Mouse (Mus musculus) liver, embryonic 13.5 days (tissue): ENCODE measurements around the gene Gm12569. TPM values are rescaled to one million over a fixed set of nuclear protein-coding genes. Genes with fewer than 3 reads are reported as not detected.

Source experiments
- ATAC-seq: fragments of 200-750 bp; cut with Nextera tagmentation; 2 replicates; pipeline ENCODE4 v1.8.0; 2017; ENCODE audit warnings: low read depth, mild to moderate bottlenecking, moderate number of reproducible peaks, moderate library complexity
- DNase-seq: peaks from one replicate; pipeline ENCODE4 v3.0.0; 2022
- H3K27ac ChIP-seq: fragments of 300-500 bp; sonication (generic); 2 replicates; pipeline ENCODE4 v1.5.1; 2015; ENCODE audit warnings: moderate library complexity, mild to moderate bottlenecking, inconsistent platforms
- H3K27me3 ChIP-seq: fragments of 300-500 bp; sonication (generic); 2 replicates; pipeline ENCODE4 v1.6.1; 2015; ENCODE audit warnings: mild to moderate bottlenecking, inconsistent platforms
- H3K36me3 ChIP-seq: fragments of 300-500 bp; sonication (generic); 2 replicates; pipeline ENCODE4 v1.6.1; 2015; ENCODE audit warnings: mild to moderate bottlenecking, inconsistent platforms
- H3K4me1 ChIP-seq: fragments of 300-500 bp; sonication (generic); replicated peaks from 2 replicates; pipeline ENCODE4 v1.6.1; 2015; ENCODE audit warnings: inconsistent platforms
- H3K4me2 ChIP-seq: fragments of 300-500 bp; sonication (generic); 2 replicates; pipeline ENCODE4 v1.6.1; 2015; ENCODE audit warnings: inconsistent platforms, mild to moderate bottlenecking, moderate library complexity
- H3K4me3 ChIP-seq: fragments of 300-500 bp; sonication (generic); replicated peaks from 2 replicates; pipeline ENCODE4 v1.5.1; 2015; ENCODE audit warnings: mild to moderate bottlenecking, inconsistent platforms
- H3K9ac ChIP-seq: fragments of 300-500 bp; sonication (generic); 2 replicates; pipeline ENCODE4 v1.6.1; 2015; ENCODE audit warnings: mild to moderate bottlenecking, inconsistent platforms
- H3K9me3 ChIP-seq: fragments of 300-500 bp; sonication (generic); replicated peaks from 2 replicates; pipeline ENCODE4 v1.6.1; 2016; ENCODE audit warnings: inconsistent platforms
- WGBS: fragments of 180-500 bp; shearing (Covaris S2); methylation state at CpG from one replicate; pipeline ENCODE4 v1.1.7; 2015; ENCODE audit not compliant: insufficient replicate concordance; 5-methylcytosine and 5-hydroxymethylcytosine counted together
- polyA plus RNA-seq: library from polyadenylated mRNA; unstranded; fragments of >200 nt; fragmentation: Nextera tagmentation; extraction: Ambion mirVana; gene quantifications from 2 replicates; pipeline ENCODE4 v1.2.1, GENCODE M21; 2015

The Gm12569 gene
- polyA plus RNA-seq, 1 experiment from 2014 or later = not detected

GRCm38 (mm10) chr11:51262342-51263285, 42.3 kb downstream of the Gm12569 start, which contains the start of gene BC049762:
Gene BC049762, minus strand, starts transcription at chr11:51263046.
- peak within 1 kb of the TSS; percentile 95 for H3K27ac ChIP-seq
- DNase-seq = peak; percentile 99
- peaks cover 14% of the 10 kb centered on the region for H3K36me3 ChIP-seq
- 5% methylated on average over 57 of the region's 57 CpGs for WGBS
- H3K4me3 ChIP-seq = peak within 1 kb of the TSS; percentile 98
- H3K4me1 ChIP-seq = peaks cover 42% of the 10 kb centered on the region
- ATAC-seq = peak; percentile 93
- no peaks in the 10 kb centered on the region for H3K9me3 ChIP-seq
- H3K4me2 ChIP-seq = peak within 1 kb of the TSS; percentile 86
- peak within 1 kb of the TSS; percentile 99 for H3K9ac ChIP-seq
- 0 out of 2 replicates have a peak, but pooled peaks cover 6% of the 10 kb centered on the region for H3K27me3 ChIP-seq

GRCm38 (mm10) chr11:51263286-51263831, 43.1 kb downstream of the Gm12569 start:
- H3K9me3 ChIP-seq = no peaks in the 10 kb centered on the region

GRCm38 (mm10) chr11:51264352-51264751, 44.1 kb downstream of the Gm12569 start:
- H3K4me2 ChIP-seq = peak overlapping the region; percentile 86
- peak overlapping the region; percentile 95 for H3K27ac ChIP-seq
- DNase-seq (peak; percentile 42), ATAC-seq (0 out of 2 replicates have a peak, but pooled peaks have one; percentile 24)
- H3K4me1 ChIP-seq = peaks cover 42% of the 10 kb centered on the region
- H3K27me3 ChIP-seq = 0 out of 2 replicates have a peak, but pooled peaks cover 6% of the 10 kb centered on the region
- no peaks in the 10 kb centered on the region for H3K9me3 ChIP-seq
- 4% methylated on average over 6 of the region's 6 CpGs for WGBS
- H3K4me3 ChIP-seq = peak overlapping the region; percentile 98
- H3K36me3 ChIP-seq = peaks cover 23% of the 10 kb centered on the region
- peak overlapping the region; percentile 99 for H3K9ac ChIP-seq

More at GRCm38 (mm10) chr11:51263286-51263831, 43.1 kb downstream of the Gm12569 start:
- ATAC-seq (peak; percentile 49), DNase-seq (no peak)
- peaks cover 42% of the 10 kb centered on the region for H3K4me1 ChIP-seq
- peak overlapping the region; percentile 86 for H3K4me2 ChIP-seq
- H3K9ac ChIP-seq = peak overlapping the region; percentile 99
- 0 out of 2 replicates have a peak, but pooled peaks cover 6% of the 10 kb centered on the region for H3K27me3 ChIP-seq
- H3K4me3 ChIP-seq = peak overlapping the region; percentile 98
- WGBS = under 1% methylated on average over 50 of the region's 50 CpGs
- H3K27ac ChIP-seq = peak overlapping the region; percentile 95
- H3K36me3 ChIP-seq = peaks cover 17% of the 10 kb centered on the region

- 50% methylated on average over 3 of the region's 3 CpGs for WGBS
- peaks cover 42% of the 10 kb centered on the region for H3K4me1 ChIP-seq
- H3K27me3 ChIP-seq = 0 out of 2 replicates have a peak, but pooled peaks cover under 1% of the 10 kb centered on the region
- peak overlapping the region; percentile 95 for H3K27ac ChIP-seq
- H3K9me3 ChIP-seq = no peaks in the 10 kb centered on the region
- H3K9ac ChIP-seq = peak overlapping the region; percentile 99
- no peak for DNase-seq
- no peak for ATAC-seq
- peak overlapping the region; percentile 98 for H3K4me3 ChIP-seq
- H3K4me2 ChIP-seq = peak overlapping the region; percentile 86
- peaks cover 31% of the 10 kb centered on the region for H3K36me3 ChIP-seq
These were observed 45.1 kb downstream of the Gm12569 start for GRCm38 (mm10) chr11:51265326-51265725.

GRCm38 (mm10) chr11:51274418-51274817, 54.1 kb downstream of the Gm12569 start:
- DNase-seq (no peak), ATAC-seq (no peak)
- H3K4me2 ChIP-seq = no peak overlapping the region
- no peaks in the 10 kb centered on the region for H3K9me3 ChIP-seq
- no peak overlapping the region for H3K9ac ChIP-seq
- H3K36me3 ChIP-seq = peaks cover 85% of the 10 kb centered on the region
- H3K4me3 ChIP-seq = no peak overlapping the region
- no peaks in the 10 kb centered on the region for H3K27me3 ChIP-seq
- no peaks in the 10 kb centered on the region for H3K4me1 ChIP-seq
- no peak overlapping the region for H3K27ac ChIP-seq
- WGBS = 85% methylated on average over 1 of the region's 1 CpGs

Other genes starting within 250 kb of the Gm12569 start
- not detected in 2 replicates for gene Olfr1377, start 238.5 kb upstream of the Gm12569 start, polyA plus RNA-seq
- not detected in 2 replicates for gene Olfr51, start 216.9 kb upstream of the Gm12569 start, polyA plus RNA-seq
- gene Olfr54, start 206.2 kb upstream of the Gm12569 start, polyA plus RNA-seq = not detected in 2 replicates
- not detected in 2 replicates for gene Olfr1375, start 172.4 kb upstream of the Gm12569 start, polyA plus RNA-seq
- 1.5 and 2.1 TPM in 2 replicates for gene Zfp354a, start 161.2 kb upstream of the Gm12569 start, polyA plus RNA-seq
- gene Clk4, start 41.3 kb downstream of the Gm12569 start, polyA plus RNA-seq = 51.0 and 62.9 TPM in 2 replicates
- gene BC049762, start 42.6 kb downstream of the Gm12569 start, polyA plus RNA-seq = 0.59 TPM in 2 replicates
- 0.30 and 0.37 TPM in 2 replicates for gene Col23a1, start 69.4 kb downstream of the Gm12569 start, polyA plus RNA-seq